Mouse (Mus musculus) thymus, postnatal 25 days (tissue): ENCODE measurements around the gene Mlx.
"Not testable (repeated sequence)": the region's sequence is repeated elsewhere in the genome, so short reads cannot be mapped to it uniquely, and the experiment has no call there.

ENCODE experiments used
- DNase-seq: peaks from one replicate; pipeline ENCODE4 v3.0.0; 2022

Gene Mlx

GRCm38 (mm10) chr11:101109351-101109750 lies 22.3 kb downstream of the Mlx start:
- no peak for DNase-seq

- no peak for DNase-seq
Observed at GRCm38 (mm10) chr11:101110708-101111107, 23.6 kb downstream of the Mlx start.

GRCm38 (mm10) chr11:101111178-101111577 lies 24.1 kb downstream of the Mlx start:
- no peak for DNase-seq

- DNase-seq: no peak
Observed at GRCm38 (mm10) chr11:101112186-101112585, 25.1 kb downstream of the Mlx start.

GRCm38 (mm10) chr11:101115564-101115963 lies 28.5 kb downstream of the Mlx start:
- DNase-seq: no peak

- no peak for DNase-seq
Observed at GRCm38 (mm10) chr11:101118105-101118504, 31.0 kb downstream of the Mlx start.

GRCm38 (mm10) chr11:101119131-101119760 lies 32.2 kb downstream of the Mlx start:
- DNase-seq: peak; percentile 33

GRCm38 (mm10) chr11:101119761-101120544 lies 32.9 kb downstream of the Mlx start, which contains the start of the genes Retreg3 and Tubg1:
TSS of gene Retreg3 (minus strand) at chr11:101119893.
TSS of gene Tubg1 (plus strand) at chr11:101119938.
- DNase-seq: peak; percentile 99

- DNase-seq: no peak
Observed at GRCm38 (mm10) chr11:101120545-101121188, 33.6 kb downstream of the Mlx start.

- DNase-seq: not testable (repeated sequence)
Observed at GRCm38 (mm10) chr11:101124494-101124893, 37.4 kb downstream of the Mlx start.

- DNase-seq: not testable (repeated sequence)
Observed at GRCm38 (mm10) chr11:101125008-101125407, 37.9 kb downstream of the Mlx start.

GRCm38 (mm10) chr11:101127075-101127474 lies 40.0 kb downstream of the Mlx start:
- peak; percentile 12 for DNase-seq

GRCm38 (mm10) chr11:101128996-101129577 lies 42.0 kb downstream of the Mlx start:
- DNase-seq: no peak

- no peak for DNase-seq
Observed at GRCm38 (mm10) chr11:101130056-101130756, 43.1 kb downstream of the Mlx start.

- DNase-seq: no peak
Observed at GRCm38 (mm10) chr11:101131187-101131586, 44.1 kb downstream of the Mlx start.

- no peak for DNase-seq
Observed at GRCm38 (mm10) chr11:101131701-101132100, 44.6 kb downstream of the Mlx start.

GRCm38 (mm10) chr11:101133037-101133436 lies 46.0 kb downstream of the Mlx start:
- no peak for DNase-seq

GRCm38 (mm10) chr11:101134217-101134865 lies 47.3 kb downstream of the Mlx start:
- no peak for DNase-seq

GRCm38 (mm10) chr11:101137000-101137399 lies 49.9 kb downstream of the Mlx start:
- DNase-seq: no peak

GRCm38 (mm10) chr11:101138536-101139181 lies 51.6 kb downstream of the Mlx start:
- DNase-seq: no peak

- no peak for DNase-seq
Observed at GRCm38 (mm10) chr11:101140164-101140819, 53.2 kb downstream of the Mlx start.
